Mouse (Mus musculus) heart, embryonic 12.5 days (tissue): ENCODE measurements at regions not wholly inside any gene's neighbourhood (a gene's known extent, or its start where the extent isn't known, plus 50 kb on each side); places are given as distances from the start of the nearest gene placed in this dataset.

ENCODE experiments used
- ATAC-seq: fragments of 200-750 bp; cut with Nextera tagmentation; 2 replicates; pipeline ENCODE4 v1.8.0; 2017; ENCODE audit warnings: moderate TSS enrichment, moderate library complexity; ENCODE audit not compliant: insufficient number of reproducible peaks, low FRiP score
- H3K27ac ChIP-seq: fragments of 300-500 bp; sonication (generic); 2 replicates; pipeline ENCODE4 v1.5.1; 2016; ENCODE audit warnings: mild to moderate bottlenecking, moderate library complexity; ENCODE audit not compliant: poor library complexity, severe bottlenecking
- H3K27me3 ChIP-seq: fragments of 300-500 bp; sonication (generic); replicated peaks from 2 replicates; pipeline ENCODE4 v1.6.1; 2016; ENCODE audit warnings: mild to moderate bottlenecking, moderate library complexity
- H3K36me3 ChIP-seq: fragments of 300-500 bp; sonication (generic); 2 replicates; pipeline ENCODE4 v1.6.1; 2016; ENCODE audit warnings: mild to moderate bottlenecking, moderate library complexity
- H3K4me1 ChIP-seq: fragments of 300-500 bp; sonication (generic); replicated peaks from 2 replicates; pipeline ENCODE4 v1.6.1; 2016; ENCODE audit warnings: mild to moderate bottlenecking
- H3K4me2 ChIP-seq: fragments of 300-500 bp; sonication (generic); 2 replicates; pipeline ENCODE4 v1.6.1; 2016; ENCODE audit warnings: mild to moderate bottlenecking, moderate library complexity
- H3K4me3 ChIP-seq: fragments of 300-500 bp; sonication (generic); 2 replicates; pipeline ENCODE4 v1.5.1; 2016; ENCODE audit warnings: mild to moderate bottlenecking
- H3K9ac ChIP-seq: fragments of 300-500 bp; sonication (generic); 2 replicates; pipeline ENCODE4 v1.6.1; 2016; ENCODE audit warnings: mild to moderate bottlenecking, moderate library complexity
- H3K9me3 ChIP-seq: fragments of 300-500 bp; sonication (generic); replicated peaks from 2 replicates; pipeline ENCODE4 v1.6.1; 2016; ENCODE audit warnings: mild to moderate bottlenecking, moderate library complexity
- WGBS: fragments of 180-500 bp; shearing (Covaris S2); methylation state at CpG from one replicate; pipeline ENCODE4 v1.1.7; 2016; 5-methylcytosine and 5-hydroxymethylcytosine counted together

GRCm38 (mm10) chr16:66014861-66015602 lies 200.0 kb downstream of the Vgll3 start:
- H3K9me3 ChIP-seq, result no peaks in the 10 kb centered on the region
- H3K27me3 ChIP-seq, result no peaks in the 10 kb centered on the region
- no peaks in the 10 kb centered on the region for H3K36me3 ChIP-seq
- H3K9ac ChIP-seq, result no peak overlapping the region
- no peak overlapping the region for H3K4me3 ChIP-seq
- H3K4me2 ChIP-seq, result no peak overlapping the region
- no peak for ATAC-seq
- H3K27ac ChIP-seq, result no peak overlapping the region
- no peaks in the 10 kb centered on the region for H3K4me1 ChIP-seq
- WGBS, result 49% methylated on average over 5 of the region's 5 CpGs

- Histone ChIP-seq H3K4me2 (no peak overlapping the region), H3K27ac (no peak overlapping the region), H3K4me1 (no peaks in the 10 kb centered on the region), H3K4me3 (no peak overlapping the region), H3K36me3 (no peaks in the 10 kb centered on the region), H3K9ac (no peak overlapping the region), H3K9me3 (no peaks in the 10 kb centered on the region), H3K27me3 (no peaks in the 10 kb centered on the region)
- WGBS, result 70% methylated on average over 2 of the region's 2 CpGs
- no peak for ATAC-seq
Measured at GRCm38 (mm10) chr16:66017040-66017439, 202.0 kb downstream of the Vgll3 start.

- WGBS, result 54% methylated on average over 2 of the region's 2 CpGs
- no peaks in the 10 kb centered on the region for H3K27me3 ChIP-seq
Measured at GRCm38 (mm10) chr16:66023397-66023796, 208.3 kb downstream of the Vgll3 start.

More at GRCm38 (mm10) chr16:66023397-66023796, 208.3 kb downstream of the Vgll3 start:
- H3K9me3 ChIP-seq, result no peaks in the 10 kb centered on the region
- H3K9ac ChIP-seq, result no peak overlapping the region
- no peaks in the 10 kb centered on the region for H3K4me1 ChIP-seq
- H3K4me2 ChIP-seq, result no peak overlapping the region
- no peak overlapping the region for H3K27ac ChIP-seq
- ATAC-seq, result no peak
- no peak overlapping the region for H3K4me3 ChIP-seq
- no peaks in the 10 kb centered on the region for H3K36me3 ChIP-seq
